Mouse (Mus musculus) heart, postnatal 0 days (tissue): ENCODE measurements around the gene Cux2.

Experiments used
- CTCF ChIP-seq: IDR thresholded peaks from 2 replicates; pipeline ENCODE4 v1.5.1; 2016; ENCODE audit warnings: antibody characterized with exemption, control low read depth, low read depth
- EP300 ChIP-seq: IDR thresholded peaks from 2 replicates; pipeline ENCODE4 v1.6.1; 2016; ENCODE audit warnings: antibody characterized with exemption, low read depth

GRCm38 (mm10) chr5:121818862-121819261, 231.0 kb downstream of the Cux2 start:
- TF ChIP-seq EP300 (no peak), CTCF (no peak)
